Mouse (Mus musculus): ENCODE results near the gene Nim1k. TPM values are rescaled to one million over a fixed set of nuclear protein-coding genes. Genes with fewer than 3 reads are reported as not detected.
"Not testable (repeated sequence)": the region's sequence is repeated elsewhere in the genome, so short reads cannot be mapped to it uniquely, and the experiment has no call there.

The Nim1k gene
- polyA plus RNA-seq, 1 experiment from 2014 or later, result 1.1 TPM

DNA sequence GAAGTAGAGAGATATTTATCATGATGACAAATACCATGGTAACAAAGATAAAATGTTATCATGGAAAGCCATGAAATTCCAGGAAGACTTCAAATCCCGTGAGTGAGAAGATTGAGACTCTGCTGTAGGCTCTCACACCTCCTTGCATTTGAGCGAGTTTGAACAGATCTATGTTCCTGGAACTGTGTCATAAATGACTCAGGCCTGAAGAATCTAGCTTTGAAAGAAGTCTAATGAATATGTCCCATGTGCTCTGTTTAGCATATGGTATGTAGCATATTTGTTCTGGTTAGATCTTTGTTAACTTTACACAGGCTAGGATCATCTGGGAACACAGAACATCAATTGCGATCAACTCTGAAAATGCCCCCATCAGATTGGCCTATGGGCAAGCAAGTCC, 33.2 kb downstream of the Nim1k start:
- no peak overlapping the region for H3K4me2 ChIP-seq
- no peak overlapping the region for H3K9ac ChIP-seq
- 86% methylated on average over 3 of the region's 3 CpGs for WGBS
- no peak for ATAC-seq (replicated peaks; ENCODE audit: low FRiP score)
- no peaks in the 10 kb centered on the region for H3K4me1 ChIP-seq
- H3K36me3 ChIP-seq, result no peaks in the 10 kb centered on the region
- no peaks in the 10 kb centered on the region for H3K27me3 ChIP-seq
- H3K4me3 ChIP-seq (replicated peaks), result no peak overlapping the region
- no peak overlapping the region for H3K27ac ChIP-seq
- no peaks in the 10 kb centered on the region for H3K9me3 ChIP-seq (replicated peaks)

DNA sequence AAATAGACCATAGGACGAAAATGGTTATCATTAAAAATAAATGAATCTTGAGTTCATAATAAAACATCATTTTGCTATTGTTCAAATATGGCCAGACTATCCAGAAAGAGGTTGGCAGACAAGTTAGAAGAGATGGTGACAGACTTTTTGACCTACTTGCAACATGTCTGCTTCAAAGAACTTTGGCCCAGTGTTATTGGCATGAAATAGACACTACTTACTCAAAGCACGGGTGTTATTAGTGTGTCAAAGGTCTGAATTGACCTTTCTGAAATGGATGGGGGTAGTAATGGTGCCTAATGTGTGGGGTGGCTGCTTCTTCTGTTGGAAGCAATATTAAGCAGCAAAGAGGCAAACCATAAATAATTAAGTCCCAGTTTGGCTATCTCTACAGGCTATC, 39.6 kb downstream of the Nim1k start:
- H3K27ac ChIP-seq, result no peak overlapping the region
- H3K4me3 ChIP-seq (replicated peaks), result no peak overlapping the region
- no peaks in the 10 kb centered on the region for H3K9me3 ChIP-seq (replicated peaks)
- ATAC-seq (replicated peaks; ENCODE audit: low FRiP score), result no peak
- H3K4me2 ChIP-seq, result no peak overlapping the region
- H3K36me3 ChIP-seq, result peaks cover 1% of the 10 kb centered on the region; the same call in 1 of the 2 replicates
- no peak overlapping the region for H3K9ac ChIP-seq
- H3K27me3 ChIP-seq, result no peaks in the 10 kb centered on the region
- 86% methylated on average over 2 of the region's 2 CpGs for WGBS
- no peaks in the 10 kb centered on the region for H3K4me1 ChIP-seq

DNA sequence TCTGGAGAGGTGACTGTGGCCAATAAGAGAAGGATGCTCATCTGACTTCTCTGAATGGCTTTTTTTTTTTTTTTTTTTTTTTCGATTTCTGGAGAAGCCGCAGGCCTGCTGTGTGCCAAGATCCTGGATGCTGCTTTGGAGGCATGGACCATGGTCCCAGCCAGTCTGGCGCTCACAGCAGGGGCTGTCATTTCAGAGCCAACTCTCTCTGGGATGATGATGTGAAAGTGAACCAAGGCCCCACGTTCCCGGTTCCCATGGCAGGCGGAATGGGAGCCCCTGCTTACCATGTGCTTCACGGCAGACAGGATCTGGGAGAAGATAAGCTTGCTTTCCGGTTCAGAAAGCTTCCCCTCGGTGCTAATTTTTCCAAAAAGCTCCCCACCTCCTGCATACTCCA, 41.9 kb downstream of the Nim1k start:
- Histone ChIP-seq H3K27ac (no peak overlapping the region), H3K4me3 (replicated peaks) (no peak overlapping the region), H3K9me3 (replicated peaks) (no peaks in the 10 kb centered on the region), H3K27me3 (no peaks in the 10 kb centered on the region), H3K36me3 (peaks cover 22% of the 10 kb centered on the region), H3K9ac (no peak overlapping the region), H3K4me1 (no peaks in the 10 kb centered on the region), H3K4me2 (no peak overlapping the region)
- WGBS, result 66% methylated on average over 9 of the region's 9 CpGs
- ATAC-seq (replicated peaks; ENCODE audit: low FRiP score), result no peak

DNA sequence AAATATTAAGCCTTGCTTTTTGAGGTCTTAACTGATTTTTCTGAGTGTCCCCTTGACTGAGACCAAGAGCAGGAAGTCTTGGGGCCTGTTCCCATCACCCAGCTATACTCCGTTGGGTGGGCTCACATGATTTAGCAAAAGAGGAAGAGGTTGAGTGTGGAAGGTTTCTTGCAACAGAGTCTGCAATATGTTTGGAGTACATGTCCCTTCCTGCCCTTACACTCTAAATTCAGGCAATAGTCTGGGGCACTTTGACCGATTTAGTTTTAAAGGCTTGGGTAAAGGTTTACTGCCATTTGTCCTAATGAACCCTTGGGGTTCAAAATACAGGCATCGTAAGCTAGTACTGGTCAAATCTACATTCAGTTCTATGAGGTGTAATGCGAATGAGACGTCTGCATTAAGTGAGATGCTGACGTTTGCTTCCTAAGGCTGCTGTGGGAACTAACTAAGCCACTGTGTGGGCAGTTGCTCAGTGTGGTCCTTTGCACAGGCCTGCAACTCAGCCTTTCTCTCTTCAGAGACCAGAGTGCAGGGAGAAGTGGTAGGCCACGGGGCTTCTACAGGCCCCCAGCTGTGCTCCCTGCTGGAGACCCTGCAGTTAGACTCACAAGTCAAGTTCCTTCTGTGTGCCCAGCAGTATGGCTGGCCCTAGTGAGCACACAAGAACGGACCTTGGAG, 42.4 kb downstream of the Nim1k start:
- H3K9me3 ChIP-seq (replicated peaks), result no peaks in the 10 kb centered on the region
- 74% methylated on average over 8 of the region's 8 CpGs for WGBS

DNA sequence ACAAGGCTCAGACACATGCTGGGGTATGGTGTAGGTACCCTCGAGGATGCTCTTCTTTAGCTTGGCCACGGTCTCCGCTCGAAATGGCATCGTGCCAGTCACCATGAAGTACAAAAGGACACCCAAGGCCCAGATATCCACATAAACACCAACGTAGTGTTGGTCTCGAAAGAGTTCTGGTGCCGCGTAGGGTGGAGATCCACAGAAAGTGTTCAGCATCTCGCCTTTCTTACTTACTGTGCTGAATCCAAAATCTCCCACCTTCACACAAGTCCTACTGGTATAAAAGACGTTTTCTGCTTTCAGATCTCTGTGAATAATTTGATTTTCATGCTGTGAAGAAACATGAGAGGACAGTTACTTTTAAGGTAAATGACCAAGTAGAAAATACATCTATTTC, 43.2 kb downstream of the Nim1k start:
- Histone ChIP-seq H3K36me3 (peaks cover 30% of the 10 kb centered on the region), H3K4me3 (replicated peaks) (no peak overlapping the region), H3K4me1 (no peaks in the 10 kb centered on the region), H3K9me3 (replicated peaks) (no peaks in the 10 kb centered on the region), H3K4me2 (no peak overlapping the region), H3K27ac (no peak overlapping the region), H3K27me3 (no peaks in the 10 kb centered on the region), H3K9ac (no peak overlapping the region)
- 88% methylated on average over 11 of the region's 11 CpGs for WGBS
- no peak for ATAC-seq (replicated peaks; ENCODE audit: low FRiP score)

More for the DNA sequence above, 42.4 kb downstream of the Nim1k start:
- Histone ChIP-seq H3K4me1 (no peaks in the 10 kb centered on the region), H3K27ac (no peak overlapping the region), H3K9ac (no peak overlapping the region), H3K4me3 (replicated peaks) (no peak overlapping the region), H3K27me3 (no peaks in the 10 kb centered on the region), H3K36me3 (peaks cover 27% of the 10 kb centered on the region), H3K4me2 (no peak overlapping the region)
- ATAC-seq (replicated peaks; ENCODE audit: low FRiP score), result no peak

DNA sequence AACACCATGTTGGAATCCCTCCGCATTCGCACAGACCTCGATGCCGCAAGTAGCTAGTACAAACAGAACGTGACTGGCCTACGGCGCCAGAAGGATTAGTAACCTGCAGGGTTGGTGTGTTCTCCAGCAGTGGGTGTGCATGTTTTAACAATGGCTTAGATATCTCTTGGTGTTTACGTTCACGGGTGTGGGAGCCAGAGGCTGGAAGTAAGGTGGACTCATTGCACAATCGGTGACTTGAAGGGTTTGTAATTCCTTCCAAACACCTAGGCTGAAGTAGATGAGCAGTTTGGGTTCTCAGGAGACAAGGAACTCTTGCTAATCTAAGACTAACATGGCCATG, 45.4 kb downstream of the Nim1k start:
- H3K4me1 ChIP-seq, result no peaks in the 10 kb centered on the region
- no peak overlapping the region for H3K27ac ChIP-seq
- no peaks in the 10 kb centered on the region for H3K27me3 ChIP-seq
- no peak for ATAC-seq (replicated peaks; ENCODE audit: low FRiP score)
- WGBS, result 92% methylated on average over 10 of the region's 10 CpGs
- H3K4me2 ChIP-seq, result no peak overlapping the region
- no peak overlapping the region for H3K4me3 ChIP-seq (replicated peaks)
- H3K36me3 ChIP-seq, result peaks cover 47% of the 10 kb centered on the region
- H3K9ac ChIP-seq, result no peak overlapping the region
- no peaks in the 10 kb centered on the region for H3K9me3 ChIP-seq (replicated peaks)

DNA sequence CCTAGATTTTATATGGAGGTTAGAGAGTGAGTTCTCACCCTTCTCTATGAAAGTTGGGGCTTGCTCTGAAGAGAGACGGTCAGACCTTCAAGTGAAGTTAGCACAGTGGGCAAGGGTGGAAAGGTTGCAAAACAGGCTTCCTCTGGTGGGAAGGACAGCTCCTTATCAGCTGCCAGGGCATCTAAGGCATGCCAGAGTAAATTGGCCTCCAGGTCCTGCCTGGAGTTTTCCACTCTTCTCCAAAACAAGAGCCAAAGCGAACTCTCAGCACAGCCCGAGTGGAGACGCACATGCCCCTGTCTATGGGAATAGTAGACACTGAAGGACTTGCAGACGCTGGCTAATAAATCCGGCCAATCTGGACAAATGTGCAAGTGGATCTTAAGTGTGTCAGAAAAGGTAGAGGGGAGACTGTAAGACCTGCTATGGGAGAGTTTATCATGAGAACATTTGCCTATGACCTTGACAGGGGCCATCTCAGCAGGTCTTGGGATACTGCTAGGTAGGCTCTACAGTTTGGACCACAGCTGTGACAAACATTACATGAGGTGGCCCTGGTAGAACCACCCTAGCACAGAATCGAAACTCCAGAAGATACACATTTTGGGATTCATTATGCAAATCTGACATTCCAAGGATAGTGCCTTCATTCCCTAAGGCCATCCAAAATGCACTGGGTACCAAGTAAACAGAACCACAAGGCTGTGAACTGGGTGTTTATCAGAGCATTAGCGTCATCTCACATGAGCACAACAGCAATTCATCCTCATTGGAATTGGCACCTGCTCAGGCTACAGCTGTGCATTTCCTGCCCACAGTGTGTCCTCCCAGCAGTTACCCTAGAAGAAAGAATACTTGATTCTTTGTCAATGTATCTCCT, 46.1 kb downstream of the Nim1k start:
- no peak overlapping the region for H3K27ac ChIP-seq
- 89% methylated on average over 8 of the region's 8 CpGs for WGBS
- H3K4me1 ChIP-seq, result no peaks in the 10 kb centered on the region
- no peaks in the 10 kb centered on the region for H3K27me3 ChIP-seq
- no peak for ATAC-seq (replicated peaks; ENCODE audit: low FRiP score)
- H3K36me3 ChIP-seq, result peaks cover 53% of the 10 kb centered on the region
- H3K9ac ChIP-seq, result no peak overlapping the region
- H3K9me3 ChIP-seq (replicated peaks), result no peaks in the 10 kb centered on the region
- no peak overlapping the region for H3K4me2 ChIP-seq
- H3K4me3 ChIP-seq (replicated peaks), result no peak overlapping the region

DNA sequence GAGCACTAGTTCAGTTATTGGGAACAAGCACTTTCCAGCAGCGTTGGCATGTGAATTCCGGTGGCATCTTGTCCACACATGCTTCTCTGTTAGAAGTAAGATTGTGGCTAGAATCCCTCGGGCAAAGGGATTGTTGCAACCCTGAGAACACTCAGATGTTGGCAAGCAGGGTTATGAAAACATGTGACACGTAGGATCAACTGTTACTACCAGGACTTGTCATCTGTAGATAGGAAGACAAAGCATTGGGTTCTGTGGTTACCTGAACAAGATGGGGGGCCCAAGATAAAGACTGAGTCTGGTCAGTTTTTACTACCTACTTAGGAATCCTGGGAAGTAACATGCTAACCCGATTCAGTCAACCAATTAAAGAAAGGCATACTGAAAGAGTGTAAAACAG, 46.7 kb downstream of the Nim1k start:
- Histone ChIP-seq H3K27me3 (no peaks in the 10 kb centered on the region), H3K9ac (no peak overlapping the region), H3K4me2 (no peak overlapping the region), H3K4me1 (no peaks in the 10 kb centered on the region), H3K36me3 (peaks cover 59% of the 10 kb centered on the region), H3K27ac (0 out of 2 replicates have a peak overlapping the region, but pooled peaks have one; percentile 7), H3K4me3 (replicated peaks) (no peak overlapping the region), H3K9me3 (replicated peaks) (no peaks in the 10 kb centered on the region)
- WGBS, result 82% methylated on average over 5 of the region's 5 CpGs
- no peak for ATAC-seq (replicated peaks; ENCODE audit: low FRiP score)

DNA sequence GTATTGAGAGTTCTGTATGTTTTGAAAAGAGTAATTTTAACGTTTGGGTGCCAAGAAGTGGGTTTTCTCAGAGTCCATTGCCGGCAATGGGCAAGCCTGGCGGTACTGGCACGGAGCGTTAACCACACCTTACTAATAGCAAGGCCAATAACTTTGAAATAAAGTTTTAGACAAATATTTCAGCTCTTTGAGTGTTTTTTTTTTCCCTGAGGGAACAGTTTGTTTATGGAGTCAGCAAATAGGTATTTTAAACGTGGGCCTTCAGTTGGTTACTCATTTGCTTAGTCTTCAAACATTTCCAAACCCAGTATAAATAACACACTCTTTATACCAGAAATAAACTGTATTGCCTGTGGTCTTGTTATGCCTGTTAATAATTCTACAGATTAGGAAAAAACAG, 47.8 kb downstream of the Nim1k start:
- WGBS, result 77% methylated on average over 6 of the region's 6 CpGs
- H3K9ac ChIP-seq, result no peak overlapping the region
- H3K4me3 ChIP-seq (replicated peaks), result no peak overlapping the region
- no peak overlapping the region for H3K27ac ChIP-seq
- no peaks in the 10 kb centered on the region for H3K9me3 ChIP-seq (replicated peaks)
- no peaks in the 10 kb centered on the region for H3K27me3 ChIP-seq
- H3K4me1 ChIP-seq, result no peaks in the 10 kb centered on the region
- no peak; the same call in 1 of the 2 replicates for ATAC-seq (replicated peaks; ENCODE audit: low FRiP score)
- no peak overlapping the region for H3K4me2 ChIP-seq
- H3K36me3 ChIP-seq, result peaks cover 69% of the 10 kb centered on the region

DNA sequence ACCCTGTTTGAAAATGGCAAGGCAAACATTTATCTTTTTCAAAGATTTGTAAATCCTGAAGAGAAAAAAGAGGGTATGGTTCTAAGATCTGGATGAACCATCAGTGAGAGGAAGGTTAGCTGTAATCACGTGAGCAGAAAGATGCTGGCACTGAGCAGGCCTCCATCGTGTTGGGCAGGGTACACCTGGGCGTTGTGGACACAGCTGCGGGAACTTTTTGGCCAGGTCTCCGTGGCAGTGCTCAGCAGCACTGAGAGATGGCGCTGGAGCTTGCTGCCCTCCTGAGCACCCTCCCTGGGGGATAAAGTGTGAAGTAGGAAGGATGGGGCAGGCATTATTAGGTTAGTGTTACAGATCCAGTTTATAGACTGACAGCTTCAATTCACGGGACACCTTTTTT, 48.7 kb downstream of the Nim1k start:
- ATAC-seq (replicated peaks; ENCODE audit: low FRiP score), result no peak
- no peaks in the 10 kb centered on the region for H3K4me1 ChIP-seq
- no peaks in the 10 kb centered on the region for H3K27me3 ChIP-seq
- H3K4me3 ChIP-seq (replicated peaks), result no peak overlapping the region
- H3K9me3 ChIP-seq (replicated peaks), result no peaks in the 10 kb centered on the region
- H3K36me3 ChIP-seq, result peaks cover 78% of the 10 kb centered on the region
- H3K4me2 ChIP-seq, result no peak overlapping the region
- no peak overlapping the region for H3K9ac ChIP-seq
- no peak overlapping the region for H3K27ac ChIP-seq
- 77% methylated on average over 7 of the region's 7 CpGs for WGBS

DNA sequence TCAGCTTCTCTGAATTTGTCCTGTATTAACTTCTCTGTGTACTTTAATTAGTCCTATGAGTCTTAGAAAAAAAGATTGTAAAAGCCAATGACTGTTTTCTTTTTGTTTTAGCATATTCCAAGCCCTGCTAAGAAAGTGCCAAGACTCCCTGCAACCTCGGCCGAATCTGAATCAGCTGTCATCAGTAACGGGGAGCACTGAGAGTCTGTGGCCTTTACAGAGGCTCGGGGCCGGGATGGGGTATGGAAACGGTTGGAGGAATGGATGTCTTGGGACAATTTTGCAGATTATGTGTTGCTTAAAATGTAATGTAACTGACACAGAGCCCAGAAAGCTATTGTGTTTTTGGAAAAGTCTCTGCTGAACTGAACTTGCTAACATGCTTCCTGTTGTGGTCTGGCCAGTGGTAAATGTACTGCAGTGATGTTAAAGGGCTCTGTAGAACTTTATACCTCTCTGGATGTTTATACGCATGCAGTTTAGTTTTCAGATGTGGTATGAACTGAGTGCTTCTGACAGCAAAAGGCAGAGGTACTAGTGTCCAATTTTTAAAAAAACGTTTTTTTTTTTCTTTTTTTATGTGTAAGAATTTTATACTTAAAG, 49.3 kb downstream of the Nim1k start:
- not testable (repeated sequence) for ATAC-seq (replicated peaks; ENCODE audit: low FRiP score); H3K4me1 ChIP-seq; H3K27ac ChIP-seq; H3K27me3 ChIP-seq; H3K9me3 ChIP-seq (replicated peaks); H3K4me3 ChIP-seq (replicated peaks); H3K4me2 ChIP-seq; H3K9ac ChIP-seq
- 87% methylated on average over 8 of the region's 8 CpGs for WGBS
- peaks cover 81% of the 10 kb centered on the region for H3K36me3 ChIP-seq

DNA sequence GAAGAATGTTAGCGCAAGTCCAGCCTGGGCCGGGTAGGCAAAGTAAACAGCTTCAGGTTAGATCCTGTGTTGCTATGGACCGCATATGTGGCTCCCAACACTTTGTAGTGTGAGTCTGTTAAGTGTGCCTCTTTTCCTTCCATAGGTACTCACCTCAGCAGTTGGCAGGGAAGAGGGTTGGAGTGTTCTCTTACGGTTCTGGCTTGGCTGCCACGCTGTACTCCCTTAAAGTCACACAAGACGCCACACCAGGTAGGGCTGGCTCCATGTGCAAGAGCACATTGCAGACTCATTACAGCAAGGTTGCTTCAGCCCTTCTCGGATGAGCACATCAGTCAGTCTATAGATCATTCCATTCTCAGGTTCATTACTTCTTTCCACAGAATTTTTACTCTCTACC, 51.4 kb downstream of the Nim1k start:
- 90% methylated on average over 7 of the region's 7 CpGs for WGBS
- no peaks in the 10 kb centered on the region for H3K4me1 ChIP-seq
- H3K4me3 ChIP-seq (replicated peaks), result no peak overlapping the region
- no peak for ATAC-seq (replicated peaks; ENCODE audit: low FRiP score)
- peaks cover 83% of the 10 kb centered on the region for H3K36me3 ChIP-seq
- no peak overlapping the region for H3K27ac ChIP-seq
- no peak overlapping the region for H3K9ac ChIP-seq
- no peaks in the 10 kb centered on the region for H3K27me3 ChIP-seq
- no peaks in the 10 kb centered on the region for H3K9me3 ChIP-seq (replicated peaks)
- H3K4me2 ChIP-seq, result no peak overlapping the region

All from kidney, embryonic 15.5 days (tissue).